Mouse (Mus musculus) myocyte (in vitro differentiated cells): ENCODE data around the gene Gsdme.

Experiments
- CEBPB ChIP-seq: IDR thresholded peaks from 2 replicates; pipeline ENCODE4 v1.6.1; 2011; ENCODE audit warnings: mild to moderate bottlenecking, moderate library complexity; ENCODE audit not compliant: poor library complexity, insufficient read depth, severe bottlenecking
- E2F4 ChIP-seq: IDR thresholded peaks from one replicate; pipeline ENCODE4 v1.6.1; 2011; ENCODE audit warnings: mild to moderate bottlenecking, control low read depth, moderate library complexity; ENCODE audit not compliant: insufficient read depth
- MAX ChIP-seq: IDR thresholded peaks from one replicate; pipeline ENCODE4 v1.6.1; 2011; ENCODE audit warnings: low read depth, mild to moderate bottlenecking, control low read depth
- MYOD1 ChIP-seq, 3 experiments: IDR thresholded peaks; one replicate each; pipeline ENCODE4 v1.6.1; 2011; ENCODE audit warnings: control low read depth in 2 of 3, low read depth in 2 of 3, mild to moderate bottlenecking in 2 of 3, moderate library complexity in 1 of 3; ENCODE audit not compliant: insufficient read length in 2 of 3, control insufficient read depth in 1 of 3
- MYOG ChIP-seq, 3 experiments: IDR thresholded peaks; one replicate each; pipeline ENCODE4 v1.6.1; 2011; ENCODE audit warnings: control low read depth in 2 of 3, low read depth in 2 of 3, mild to moderate bottlenecking in 2 of 3; ENCODE audit not compliant: insufficient read length in 2 of 3, control insufficient read depth in 1 of 3, insufficient read depth in 1 of 3
- POLR2A ChIP-seq: IDR thresholded peaks from one replicate; pipeline ENCODE4 v1.6.1; 2011; ENCODE audit warnings: low read depth, mild to moderate bottlenecking, control low read depth, moderate library complexity; ENCODE audit not compliant: insufficient read length
- POLR2AphosphoS2 ChIP-seq: IDR thresholded peaks from one replicate; pipeline ENCODE4 v1.6.1; 2011; ENCODE audit warnings: low read depth, control low read depth; ENCODE audit not compliant: insufficient read length
- REST ChIP-seq: IDR thresholded peaks from one replicate; pipeline ENCODE4 v1.6.1; 2011; ENCODE audit warnings: mild to moderate bottlenecking, control low read depth, moderate library complexity; ENCODE audit not compliant: insufficient read depth, insufficient read length
- SRF ChIP-seq: IDR thresholded peaks from one replicate; pipeline ENCODE4 v1.6.1; 2011; ENCODE audit warnings: low read depth; ENCODE audit not compliant: control insufficient read depth, insufficient read length
- TCF12 ChIP-seq: IDR thresholded peaks from one replicate; pipeline ENCODE4 v1.6.1; 2011; ENCODE audit warnings: mild to moderate bottlenecking, control low read depth; ENCODE audit not compliant: poor library complexity, insufficient read depth, severe bottlenecking
- TCF3 ChIP-seq: IDR thresholded peaks from one replicate; pipeline ENCODE4 v1.6.1; 2011; ENCODE audit warnings: low read depth, control low read depth; ENCODE audit not compliant: insufficient read length
- USF1 ChIP-seq: IDR thresholded peaks from one replicate; pipeline ENCODE4 v1.6.1; 2011; ENCODE audit warnings: low read depth, mild to moderate bottlenecking, control low read depth, moderate library complexity

- TF ChIP-seq POLR2A (no peak), USF1 (no peak), MAX (no peak), POLR2AphosphoS2 (no peak), TCF12 (no peak), E2F4 (no peak), SRF (no peak), TCF3 (no peak), MYOD1 (IDR thresholded peaks at IDR 0.05; ENCODE audit: control insufficient read depth in 1 of 3, insufficient read length in 2 of 3, low read depth in 2 of 3) (no peak), REST (no peak), CEBPB (no peak), MYOG (IDR thresholded peaks at IDR 0.05; ENCODE audit: control insufficient read depth in 1 of 3, insufficient read depth in 1 of 3, insufficient read length in 2 of 3, low read depth in 2 of 3) (no peak)
These were observed 32.4 kb downstream of the Gsdme start for GRCm38 (mm10) chr6:50231288-50231687.
